Mouse (Mus musculus): ENCODE results near the gene Tulp1. TPM values are rescaled to one million over a fixed set of nuclear protein-coding genes. Genes with fewer than 3 reads are reported as not detected.

Gene Tulp1
- polyA plus RNA-seq, 1 experiment from 2014 or later: 1.3 TPM

GRCm38 (mm10) chr17:28305172-28305571 lies 59.9 kb downstream of the Tulp1 start:
- H3K27me3 ChIP-seq (replicated peaks): no peaks in the 10 kb centered on the region
- no peaks in the 10 kb centered on the region for H3K36me3 ChIP-seq (replicated peaks)
- H3K9ac ChIP-seq: no peak overlapping the region
- H3K4me2 ChIP-seq: no peak overlapping the region
- no peak overlapping the region for H3K27ac ChIP-seq
- WGBS: 53% methylated on average over 10 of the region's 10 CpGs
- H3K9me3 ChIP-seq: no peaks in the 10 kb centered on the region
- H3K4me3 ChIP-seq: no peak overlapping the region
- peaks cover 4% of the 10 kb centered on the region; the same call in 1 of the 2 replicates for H3K4me1 ChIP-seq
- no peak for ATAC-seq (replicated peaks)

Other genes starting within 250 kb of the Tulp1 start
- 6.0 and 6.4 TPM in 2 replicates for gene Scube3, start 223.1 kb downstream of the Tulp1 start, polyA plus RNA-seq (2015; fragmentation: Nextera tagmentation; extraction: Ambion mirVana)
- gene Zfp523, start 188.1 kb downstream of the Tulp1 start, polyA plus RNA-seq (2015; fragmentation: Nextera tagmentation; extraction: Ambion mirVana): 53.4 and 55.0 TPM in 2 replicates
- gene Def6, start 157.4 kb downstream of the Tulp1 start, polyA plus RNA-seq (2015; fragmentation: Nextera tagmentation; extraction: Ambion mirVana): 5.3 and 7.3 TPM in 2 replicates
- 1.8 TPM in 2 replicates for gene Ppard, start 132.5 kb downstream of the Tulp1 start, polyA plus RNA-seq (2015; fragmentation: Nextera tagmentation; extraction: Ambion mirVana)
- 27.8 and 28.5 TPM in 2 replicates for gene Fance, start 51.7 kb downstream of the Tulp1 start, polyA plus RNA-seq (2015; fragmentation: Nextera tagmentation; extraction: Ambion mirVana)
- gene Rpl10a, start 36.8 kb downstream of the Tulp1 start, polyA plus RNA-seq (2015; fragmentation: Nextera tagmentation; extraction: Ambion mirVana): 307 and 313 TPM in 2 replicates
- gene Tead3, start 14.4 kb downstream of the Tulp1 start, polyA plus RNA-seq (2015; fragmentation: Nextera tagmentation; extraction: Ambion mirVana): 1.4 and 2.1 TPM in 2 replicates
- gene Fkbp5, start 152.3 kb upstream of the Tulp1 start, polyA plus RNA-seq (2015; fragmentation: Nextera tagmentation; extraction: Ambion mirVana): 37.3 and 39.8 TPM in 2 replicates
- gene Armc12, start 165.6 kb upstream of the Tulp1 start, polyA plus RNA-seq (2015; fragmentation: Nextera tagmentation; extraction: Ambion mirVana): not detected in 2 replicates
- gene Clpsl2, start 184.2 kb upstream of the Tulp1 start, polyA plus RNA-seq (2015; fragmentation: Nextera tagmentation; extraction: Ambion mirVana): not detected in 2 replicates
- 0.36 TPM in 1 of 2 replicates, not detected in the other for gene Clps, start 195.5 kb upstream of the Tulp1 start, polyA plus RNA-seq (2015; fragmentation: Nextera tagmentation; extraction: Ambion mirVana)
- 11.3 and 11.4 TPM in 2 replicates for gene Lhfpl5, start 210.4 kb upstream of the Tulp1 start, polyA plus RNA-seq (2015; fragmentation: Nextera tagmentation; extraction: Ambion mirVana)

All from midbrain, embryonic 15.5 days (tissue).